In the genomic region with DNA sequence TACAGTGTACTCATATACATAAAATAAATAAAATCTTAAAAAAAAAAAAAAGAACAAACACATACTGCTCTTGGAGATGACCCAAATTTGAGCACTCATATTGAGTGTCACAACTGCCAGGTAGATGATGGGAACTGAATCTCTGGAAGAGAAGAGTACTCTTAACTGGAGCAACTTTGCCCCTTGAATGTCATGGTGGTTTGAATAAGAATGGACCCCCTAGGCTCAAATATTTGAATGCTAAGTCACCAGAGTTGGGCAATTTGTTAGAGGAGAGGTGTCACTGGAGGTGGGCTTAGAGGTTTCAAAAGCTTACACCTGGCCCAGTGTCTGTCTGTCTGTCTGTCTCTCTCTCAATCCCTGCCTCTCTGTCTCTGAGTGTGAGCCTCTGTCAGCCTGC, we compare ENCODE assay signal across 22 mouse cellular contexts. TPM values are rescaled to one million over a fixed set of nuclear protein-coding genes. Genes with fewer than 3 reads are reported as not detected.
DNase-seq lines count a peak whose midpoint lies in the region; ATAC-seq and TF ChIP-seq lines count a peak whose summit lies in the region.
"Had no signal": no experiment of that assay in that cellular context is flagged by ENCODE, and none has a peak within 500 bp of the region (broad histone marks: within the 10 kb centered on the region; RNA-seq: fewer than 3 reads in every experiment).

No protein-coding gene starts in this region.

- H3K27me3 ChIP-seq in lung, postnatal 0 days (replicated peaks; ENCODE audit: insufficient read depth, low read length): no peaks in the 10 kb centered on the region
- H3K27me3 ChIP-seq in E14TG2a.4 (ENCODE audit: insufficient read depth, low read length) (no peaks in the 10 kb centered on the region), ES-Bruce4 (ENCODE audit: control insufficient read depth, insufficient read depth, low read length, poor library complexity, severe bottlenecking) (no peaks in the 10 kb centered on the region)
- H3K27me3 ChIP-seq in intestine, embryonic 15.5 days (replicated peaks): no peaks in the 10 kb centered on the region
- H3K27me3 ChIP-seq: midbrain, embryonic 15.5 days; neural tube, embryonic 12.5 days; Patski had no signal

- 0 out of 2 replicates have a peak, but pooled peaks have one; percentile 18 for TF ChIP-seq EP300 in lung, postnatal 0 days (IDR thresholded peaks at IDR 0.05)
- TF ChIP-seq EP300 in ES-Bruce4 (IDR thresholded peaks at IDR 0.05; ENCODE audit: insufficient read depth, low read depth, low read length): peak; percentile 71; the same call in 1 of the 2 replicates

- H3K36me3 ChIP-seq in lung, postnatal 0 days (ENCODE audit: insufficient read depth, low read length): no peaks in the 10 kb centered on the region
- H3K36me3 ChIP-seq in E14TG2a.4 (ENCODE audit: insufficient read depth, low read length) (peaks cover 25% of the 10 kb centered on the region), ES-Bruce4 (ENCODE audit: control insufficient read depth, insufficient read depth, low read length, poor library complexity, severe bottlenecking) (peaks cover 22% of the 10 kb centered on the region)
- 0 out of 2 replicates have a peak, but pooled peaks cover 3% of the 10 kb centered on the region for H3K36me3 ChIP-seq in intestine, embryonic 15.5 days

- no peak for ATAC-seq in lung, postnatal 0 days
- no peak for ATAC-seq in intestine, embryonic 15.5 days
- ATAC-seq: activated CD4-positive, CD25-positive, alpha-beta regulatory T cell, adult 4 months; forebrain, embryonic 14.5 days; midbrain, embryonic 15.5 days; Patski had no signal

- no peaks in the 10 kb centered on the region for H3K9me3 ChIP-seq in lung, postnatal 0 days (ENCODE audit: low read length)
- H3K9me3 ChIP-seq in E14TG2a.4 (ENCODE audit: low read length) (no peaks in the 10 kb centered on the region), ES-Bruce4 (replicated peaks; ENCODE audit: control insufficient read depth, insufficient read depth, low read length, poor library complexity, severe bottlenecking) (no peaks in the 10 kb centered on the region)
- no peaks in the 10 kb centered on the region for H3K9me3 ChIP-seq in intestine, embryonic 15.5 days
- H3K9me3 ChIP-seq: midbrain, embryonic 15.5 days; neural tube, embryonic 12.5 days had no signal

- peak overlapping the region; percentile 91; the same call in 1 of the 2 replicates for H3K27ac ChIP-seq in lung, postnatal 0 days (ENCODE audit: low read length)
- peak overlapping the region; percentile 93 for H3K27ac ChIP-seq in ES-Bruce4 (ENCODE audit: insufficient read depth, low read length)
- peak overlapping the region; percentile 87; the same call in 1 of the 2 replicates for H3K27ac ChIP-seq in bone marrow, adult 2 months (ENCODE audit: control insufficient read depth, insufficient read depth, low read depth, low read length, poor library complexity)
- no peak overlapping the region for H3K27ac ChIP-seq in intestine, embryonic 15.5 days
- H3K27ac ChIP-seq: midbrain, embryonic 15.5 days; neural tube, embryonic 12.5 days had no signal

- TF ChIP-seq CTCF in lung, postnatal 0 days (IDR thresholded peaks at IDR 0.05): no peak
- TF ChIP-seq CTCF in E14TG2a.4 (conservative IDR thresholded peaks at IDR 0.05; ENCODE audit: low read length) (no peak), ES-Bruce4 (IDR thresholded peaks at IDR 0.05; ENCODE audit: low read depth, low read length) (no peak)
- TF ChIP-seq CTCF in bone marrow, adult 2 months (IDR thresholded peaks at IDR 0.05; ENCODE audit: control insufficient read depth, insufficient read depth, low read length): no peak

- H3K4me2 ChIP-seq in lung, postnatal 0 days (replicated peaks; ENCODE audit: low read depth, low read length): no peak overlapping the region
- H3K4me2 ChIP-seq in intestine, embryonic 15.5 days (replicated peaks): no peak overlapping the region

- no peak overlapping the region for H3K4me3 ChIP-seq in lung, postnatal 0 days (ENCODE audit: low read depth, low read length)
- H3K4me3 ChIP-seq in E14TG2a.4 (replicated peaks; ENCODE audit: low read length) (peak overlapping the region; percentile 77; the same call in 1 of the 2 replicates), ES-Bruce4 (ENCODE audit: low read depth, low read length) (no peak overlapping the region)
- H3K4me3 ChIP-seq in bone marrow, adult 2 months (replicated peaks; ENCODE audit: control insufficient read depth, low read depth, low read length): no peak overlapping the region
- no peak overlapping the region for H3K4me3 ChIP-seq in intestine, embryonic 15.5 days (replicated peaks)
- H3K4me3 ChIP-seq: neural tube, embryonic 12.5 days had no signal

- peaks cover 41% of the 10 kb centered on the region for H3K4me1 ChIP-seq in lung, postnatal 0 days (ENCODE audit: insufficient read depth, low read depth, low read length)
- peaks cover 79% of the 10 kb centered on the region for H3K4me1 ChIP-seq in E14TG2a.4 (replicated peaks; ENCODE audit: low read depth, low read length)
- H3K4me1 ChIP-seq in ES-Bruce4 (ENCODE audit: control insufficient read depth, insufficient read depth, low read length): peaks cover 6% of the 10 kb centered on the region
- H3K4me1 ChIP-seq in bone marrow, adult 2 months (ENCODE audit: control insufficient read depth, insufficient read depth, low read length): peaks cover 13% of the 10 kb centered on the region
- peaks cover 37% of the 10 kb centered on the region for H3K4me1 ChIP-seq in intestine, embryonic 15.5 days (replicated peaks)

- H3K9ac ChIP-seq in lung, postnatal 0 days (replicated peaks; ENCODE audit: low read depth): no peak overlapping the region
- 0 out of 2 replicates have a peak overlapping the region, but pooled peaks have one; percentile 51 for H3K9ac ChIP-seq in ES-Bruce4 (ENCODE audit: low read depth, poor library complexity, severe bottlenecking)
- H3K9ac ChIP-seq in intestine, embryonic 15.5 days: no peak overlapping the region
- H3K9ac ChIP-seq: midbrain, embryonic 15.5 days; neural tube, embryonic 12.5 days had no signal

- DNase-seq in lung, postnatal 0 days (ENCODE audit: low spot score): no peak
- DNase-seq in lung, adult 18-20 months: no peak
- DNase-seq in embryo, embryonic 10 days (ENCODE audit: low spot score): no peak
- no peak for DNase-seq in ovary, postnatal 14 days (ENCODE audit: low spot score)
- DNase-seq: adrenal gland, postnatal 10 days; cerebellum, adult 8-10 months; gastrocnemius, adult 2 months; heart, postnatal 10 days; kidney, adult 2 months; kidney, postnatal 14 days; left cerebral cortex, postnatal 4 days; lung, postnatal 10 days; retina, postnatal 1 day had no signal

- TF ChIP-seq POLR2A in ES-Bruce4 (IDR thresholded peaks at IDR 0.05; ENCODE audit: insufficient read depth, low read length): no peak
- no peak for TF ChIP-seq POLR2A in bone marrow, adult 2 months (IDR thresholded peaks at IDR 0.05; ENCODE audit: borderline replicate concordance, control insufficient read depth, low read depth, low read length)

RNA-seq across cellular contexts. Expression of gene Ccnd3, which starts 1.2 kb away (rescaled TPM):
- 195 and 214 TPM in 2 replicates for polyA plus RNA-seq in lung, postnatal 0 days (2015; fragmentation: Nextera tagmentation; extraction: Ambion mirVana)
- 181 and 185 TPM in 2 replicates for polyA plus RNA-seq in ES-Bruce4 (2011; ENCODE audit: insufficient read depth, insufficient read length, low read depth, missing spikeins)
- polyA plus RNA-seq in bone marrow, adult 2 months (2011; ENCODE audit: insufficient read depth, insufficient read length, low replicate concordance, missing spikeins): 356 and 417 TPM in 2 replicates
- polyA plus RNA-seq in intestine, embryonic 15.5 days (2015; fragmentation: Nextera tagmentation; extraction: Ambion mirVana): 394 and 407 TPM in 2 replicates

RNA-seq across cellular contexts. Expression of gene Taf8, which starts 1.6 kb away (rescaled TPM):
- polyA plus RNA-seq in lung, postnatal 0 days (2015; fragmentation: Nextera tagmentation; extraction: Ambion mirVana): 16.0 and 22.4 TPM in 2 replicates
- 45.5 and 46.6 TPM in 2 replicates for polyA plus RNA-seq in ES-Bruce4 (2011; ENCODE audit: insufficient read depth, insufficient read length, low read depth, missing spikeins)
- polyA plus RNA-seq in bone marrow, adult 2 months (2011; ENCODE audit: insufficient read depth, insufficient read length, low replicate concordance, missing spikeins): 15.6 and 32.2 TPM in 2 replicates
- 20.4 and 21.9 TPM in 2 replicates for polyA plus RNA-seq in intestine, embryonic 15.5 days (2015; fragmentation: Nextera tagmentation; extraction: Ambion mirVana)
